ENCODE assay signal across 10 mouse cellular contexts in genomic region chr5:4496907-4497200, GRCm38 (mm10).
DNase-seq lines count a peak whose midpoint lies in the region; ATAC-seq lines count a peak whose summit lies in the region.
"Had no signal": no experiment of that assay in that cellular context is flagged by ENCODE, and none has a peak within 500 bp of the region (broad histone marks: within the 10 kb centered on the region; RNA-seq: fewer than 3 reads in every experiment).

No protein-coding gene starts in this region.

- WGBS in heart, embryonic 11.5 days (ENCODE audit: insufficient replicate concordance) = 11% methylated on average over 3 of the region's 3 CpGs
- 30% methylated on average over 3 of the region's 3 CpGs for WGBS in embryonic facial prominence, embryonic 12.5 days
- 37% methylated on average over 3 of the region's 3 CpGs for WGBS in intestine, embryonic 14.5 days
- 27% methylated on average over 3 of the region's 3 CpGs for WGBS in midbrain, embryonic 15.5 days

- DNase-seq in heart, postnatal 10 days = no peak
- DNase-seq in intestine, embryonic 14.5 days (ENCODE audit: low spot score) = no peak
- no peak for DNase-seq in layer of hippocampus, postnatal 25 days (ENCODE audit: extremely low spot score in 1 of 2, low spot score in 1 of 2)
- DNase-seq in gastrocnemius, postnatal 14 days = no peak
- no peak for DNase-seq in cerebellum, adult 9-11 months
- DNase-seq: right cerebral cortex, adult 18-20 months had no signal

- peaks cover 18% of the 10 kb centered on the region for H3K4me1 ChIP-seq in heart, embryonic 11.5 days (ENCODE audit: control insufficient read depth, insufficient read depth, low read length)
- H3K4me1 ChIP-seq in embryonic facial prominence, embryonic 12.5 days = peaks cover 28% of the 10 kb centered on the region
- peaks cover 29% of the 10 kb centered on the region for H3K4me1 ChIP-seq in intestine, embryonic 14.5 days (replicated peaks; ENCODE audit: control insufficient read depth, insufficient read depth, low read length)
- peaks cover 25% of the 10 kb centered on the region for H3K4me1 ChIP-seq in midbrain, embryonic 15.5 days

- peak overlapping the region; percentile 37; the same call in 1 of the 2 replicates for H3K4me2 ChIP-seq in heart, embryonic 11.5 days
- peak overlapping the region; percentile 11 for H3K4me2 ChIP-seq in embryonic facial prominence, embryonic 12.5 days (replicated peaks)
- peak overlapping the region; percentile 38 for H3K4me2 ChIP-seq in intestine, embryonic 14.5 days (ENCODE audit: low read length)
- peak overlapping the region; percentile 14 for H3K4me2 ChIP-seq in midbrain, embryonic 15.5 days
- H3K4me2 ChIP-seq: liver, embryonic 11.5 days had no signal

- no peaks in the 10 kb centered on the region for H3K36me3 ChIP-seq in heart, embryonic 11.5 days (ENCODE audit: control insufficient read depth, insufficient read depth, low read length)
- no peaks in the 10 kb centered on the region for H3K36me3 ChIP-seq in embryonic facial prominence, embryonic 12.5 days
- no peaks in the 10 kb centered on the region for H3K36me3 ChIP-seq in intestine, embryonic 14.5 days (ENCODE audit: control insufficient read depth, insufficient read depth, low read length)
- H3K36me3 ChIP-seq in midbrain, embryonic 15.5 days (replicated peaks) = no peaks in the 10 kb centered on the region

- ATAC-seq in heart, embryonic 11.5 days (replicated peaks; ENCODE audit: insufficient number of reproducible peaks, low FRiP score, low TSS enrichment) = no peak
- ATAC-seq in embryonic facial prominence, embryonic 12.5 days (ENCODE audit: insufficient number of reproducible peaks, insufficient read depth, low FRiP score, low TSS enrichment) = no peak
- no peak for ATAC-seq in intestine, embryonic 14.5 days (replicated peaks; ENCODE audit: low FRiP score, low TSS enrichment, low read depth)
- ATAC-seq in midbrain, embryonic 15.5 days (replicated peaks) = peak; percentile 31; the same call in 1 of the 2 replicates

- no peak overlapping the region for H3K27ac ChIP-seq in heart, embryonic 11.5 days (ENCODE audit: low read depth, low read length)
- H3K27ac ChIP-seq in embryonic facial prominence, embryonic 12.5 days = no peak overlapping the region
- H3K27ac ChIP-seq in intestine, embryonic 14.5 days (ENCODE audit: low read depth) = no peak overlapping the region; the same call in 1 of the 2 replicates
- H3K27ac ChIP-seq in midbrain, embryonic 15.5 days = no peak overlapping the region

- intact Hi-C loops in heart, postnatal 10 days (cut with DNase I) = loop anchor here (10.0 kb wide), 2 partner anchors 172 to 258 kb away; partner anchors contain the start of gene Fzd1
- intact Hi-C loops in gastrocnemius, postnatal 14 days (cut with DNase I; ENCODE audit: low total_unique reads) = no loop called here

- no peaks in the 10 kb centered on the region for H3K9me3 ChIP-seq in heart, embryonic 11.5 days (replicated peaks; ENCODE audit: control insufficient read depth, low read length)
- no peaks in the 10 kb centered on the region for H3K9me3 ChIP-seq in embryonic facial prominence, embryonic 12.5 days
- H3K9me3 ChIP-seq in intestine, embryonic 14.5 days (ENCODE audit: control insufficient read depth, low read length) = no peaks in the 10 kb centered on the region
- no peaks in the 10 kb centered on the region for H3K9me3 ChIP-seq in midbrain, embryonic 15.5 days

- H3K4me3 ChIP-seq in heart, embryonic 11.5 days (ENCODE audit: low read depth, low read length) = no peak overlapping the region
- H3K4me3 ChIP-seq in embryonic facial prominence, embryonic 12.5 days = no peak overlapping the region
- H3K4me3 ChIP-seq in intestine, embryonic 14.5 days (ENCODE audit: low read depth, low read length) = no peak overlapping the region
- H3K4me3 ChIP-seq in midbrain, embryonic 15.5 days = no peak overlapping the region

- 0 out of 2 replicates have a peak overlapping the region, but pooled peaks have one; percentile 10 for H3K9ac ChIP-seq in heart, embryonic 11.5 days (ENCODE audit: low read depth, low read length)
- no peak overlapping the region for H3K9ac ChIP-seq in embryonic facial prominence, embryonic 12.5 days
- H3K9ac ChIP-seq in intestine, embryonic 14.5 days (ENCODE audit: low read length) = no peak overlapping the region
- no peak overlapping the region for H3K9ac ChIP-seq in midbrain, embryonic 15.5 days

- no peaks in the 10 kb centered on the region for H3K27me3 ChIP-seq in heart, embryonic 11.5 days (ENCODE audit: control insufficient read depth, insufficient read depth, low read length)
- no peaks in the 10 kb centered on the region for H3K27me3 ChIP-seq in embryonic facial prominence, embryonic 12.5 days
- H3K27me3 ChIP-seq in intestine, embryonic 14.5 days (replicated peaks; ENCODE audit: control insufficient read depth, insufficient read depth, low read length) = no peaks in the 10 kb centered on the region
- no peaks in the 10 kb centered on the region for H3K27me3 ChIP-seq in midbrain, embryonic 15.5 days (replicated peaks)
